Mouse (Mus musculus) thymus, adult 2 months (tissue): ENCODE measurements around the gene Kif13a. TPM values are rescaled to one million over a fixed set of nuclear protein-coding genes. Genes with fewer than 3 reads are reported as not detected.

Experiments
- DNase-seq: peaks from one replicate; pipeline ENCODE4 v3.0.0; 2021
- H3K27ac ChIP-seq: fragments of 200-500 bp; 2 replicates; pipeline ENCODE4 v1.5.1; 2012; ENCODE audit warnings: low read length, control low read depth; ENCODE audit not compliant: control insufficient read depth, insufficient read depth
- H3K27me3 ChIP-seq: fragments of 200-500 bp; 2 replicates; pipeline ENCODE4 v1.6.1; 2012; ENCODE audit warnings: mild to moderate bottlenecking, low read length, moderate library complexity, mixed read lengths; ENCODE audit not compliant: control insufficient read depth, insufficient read depth
- H3K36me3 ChIP-seq: fragments of 200-500 bp; 2 replicates; pipeline ENCODE4 v1.6.1; 2012; ENCODE audit warnings: mild to moderate bottlenecking, low read length, moderate library complexity; ENCODE audit not compliant: control insufficient read depth, insufficient read depth
- H3K4me1 ChIP-seq: fragments of 200-500 bp; replicated peaks from 2 replicates; pipeline ENCODE4 v1.6.1; 2012; ENCODE audit warnings: low read length; ENCODE audit not compliant: control insufficient read depth, insufficient read depth
- H3K4me3 ChIP-seq: fragments of 200-500 bp; 2 replicates; pipeline ENCODE4 v1.5.1; 2012; ENCODE audit warnings: mild to moderate bottlenecking, low read length, control low read depth, moderate library complexity; ENCODE audit not compliant: control insufficient read depth, insufficient read depth
- CTCF ChIP-seq: fragments of 200-500 bp; IDR thresholded peaks from 2 replicates; pipeline ENCODE4 v1.5.1; 2012; ENCODE audit warnings: mild to moderate bottlenecking, control low read depth, low read length, moderate library complexity, borderline replicate concordance; ENCODE audit not compliant: control insufficient read depth, poor library complexity, insufficient read depth; ENCODE audit errors: extremely low read depth
- POLR2A ChIP-seq: fragments of 200-500 bp; IDR thresholded peaks from 2 replicates; pipeline ENCODE4 v1.6.1; 2012; ENCODE audit warnings: mild to moderate bottlenecking, low read length, control low read depth, moderate library complexity; ENCODE audit not compliant: control insufficient read depth, poor library complexity, insufficient read depth; ENCODE audit errors: extremely low read depth
- WGBS: fragments of 180-500 bp; shearing (Covaris S2); methylation state at CpG from one replicate; pipeline ENCODE4 v1.1.7; 2018; 5-methylcytosine and 5-hydroxymethylcytosine counted together
- polyA plus RNA-seq: library from polyadenylated mRNA; depleted of rRNA; stranded (reverse); fragments of >200 nt; gene quantifications from 2 replicates; pipeline ENCODE4 v1.2.3, GENCODE M21; 2012

Gene Kif13a
- polyA plus RNA-seq, 1 experiment: 6.4 TPM

DNA sequence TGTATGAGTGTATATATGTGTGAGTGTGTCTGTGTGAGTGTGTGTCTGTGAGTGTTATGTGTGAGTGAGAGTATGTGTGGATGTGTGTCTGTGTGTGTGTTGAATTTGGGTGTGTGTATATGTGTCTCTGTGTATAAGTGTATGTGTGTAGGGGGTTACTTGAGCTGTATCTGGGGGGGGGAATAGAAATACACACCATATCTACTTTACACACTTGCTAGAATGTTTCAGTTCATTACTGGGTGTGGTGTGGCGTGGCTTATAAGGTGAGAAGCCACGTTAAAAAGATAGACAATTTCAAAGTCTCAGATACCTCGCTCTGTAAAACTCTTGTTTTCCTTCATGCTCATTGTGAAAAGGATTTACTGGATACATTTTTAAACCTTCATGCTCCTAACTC lies 152.2 kb downstream of the Kif13a start:
- WGBS: 93% methylated on average over 3 of the region's 3 CpGs
- TF ChIP-seq POLR2A (no peak), CTCF (no peak)
- Histone ChIP-seq H3K27me3 (no peaks in the 10 kb centered on the region), H3K4me3 (no peak overlapping the region), H3K36me3 (no peaks in the 10 kb centered on the region), H3K27ac (no peak overlapping the region), H3K4me1 (peaks cover 12% of the 10 kb centered on the region)
- no peak for DNase-seq

DNA sequence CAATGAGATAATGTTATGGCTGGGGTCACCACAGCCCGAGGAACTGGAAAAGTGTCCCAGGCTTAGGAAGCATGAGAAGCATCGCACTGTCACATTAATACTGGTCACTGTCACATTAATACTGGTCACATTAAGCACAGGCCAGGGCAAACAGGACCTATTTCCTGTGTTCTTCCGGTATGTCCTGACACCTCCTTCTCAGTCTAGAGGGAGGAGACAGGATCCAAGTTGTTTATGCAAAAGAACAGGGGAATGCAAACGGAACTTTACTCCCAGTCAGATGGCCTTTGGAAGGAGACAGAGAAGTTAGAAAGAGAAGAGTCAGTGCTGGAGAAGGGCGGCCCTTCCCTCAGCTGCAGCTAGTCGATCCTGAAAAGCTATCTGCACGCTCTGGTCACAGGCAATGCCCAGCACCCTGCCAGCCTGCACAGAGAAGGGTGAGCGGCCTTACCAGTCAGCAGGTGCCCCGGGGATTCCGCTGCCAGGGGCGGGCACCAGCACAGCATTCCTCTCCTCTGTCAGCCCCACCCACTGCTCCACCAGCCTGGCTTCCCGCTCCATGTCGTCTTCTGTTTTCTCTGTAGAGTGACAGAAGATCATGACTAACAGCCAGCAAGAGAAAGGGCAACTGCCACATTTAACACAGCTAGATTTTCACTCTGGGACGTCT lies 152.9 kb downstream of the Kif13a start:
- DNase-seq: no peak
- Histone ChIP-seq H3K27me3 (no peaks in the 10 kb centered on the region), H3K36me3 (no peaks in the 10 kb centered on the region), H3K4me3 (no peak overlapping the region), H3K4me1 (peaks cover 12% of the 10 kb centered on the region), H3K27ac (no peak overlapping the region)
- 94% methylated on average over 14 of the region's 14 CpGs for WGBS
- no peak for TF ChIP-seq POLR2A
- no peak for TF ChIP-seq CTCF

DNA sequence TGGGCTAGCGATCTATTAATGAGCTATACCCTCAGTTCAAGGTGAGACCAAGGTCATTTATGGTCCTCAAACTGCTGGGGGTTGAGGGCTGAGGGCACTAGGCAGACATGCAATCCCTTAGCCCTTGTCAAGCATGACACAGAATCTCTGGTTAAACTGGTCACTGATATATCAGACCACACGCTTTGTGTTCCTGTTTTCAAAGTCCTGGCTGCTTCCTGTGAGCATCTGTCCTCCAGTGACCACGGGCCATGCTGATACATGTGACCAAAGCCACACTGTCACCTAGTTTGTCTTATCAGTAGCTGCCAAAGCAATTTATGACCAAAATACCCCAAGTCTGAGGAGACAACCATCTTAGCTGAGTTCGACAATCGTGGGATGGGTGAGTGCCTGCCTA lies 154.7 kb downstream of the Kif13a start:
- Histone ChIP-seq H3K4me1 (peaks cover 4% of the 10 kb centered on the region), H3K27me3 (no peaks in the 10 kb centered on the region), H3K36me3 (no peaks in the 10 kb centered on the region), H3K27ac (no peak overlapping the region), H3K4me3 (no peak overlapping the region)
- TF ChIP-seq POLR2A: no peak
- no peak for TF ChIP-seq CTCF
- DNase-seq: no peak
- WGBS: 66% methylated on average over 5 of the region's 5 CpGs

DNA sequence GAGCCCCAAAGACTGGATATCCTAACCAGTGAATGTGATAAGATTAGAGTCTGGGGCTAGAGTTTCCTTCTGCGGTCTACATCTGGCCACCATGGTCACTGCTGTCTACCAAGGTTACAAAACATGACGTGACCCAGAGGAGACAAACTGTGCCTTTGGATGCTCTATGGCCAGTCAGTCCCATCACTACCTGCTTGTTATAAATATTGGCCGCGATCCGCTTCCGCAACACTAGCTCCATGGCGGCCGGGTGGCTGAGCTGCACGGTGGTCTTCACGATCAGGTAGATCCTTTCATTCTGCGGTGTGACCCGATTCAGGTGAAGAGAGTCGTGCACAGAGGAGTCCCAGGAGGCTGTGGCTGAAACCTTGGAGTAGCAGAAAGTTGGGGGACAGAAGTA lies 157.1 kb downstream of the Kif13a start:
- WGBS: 99% methylated on average over 13 of the region's 13 CpGs
- no peak overlapping the region for H3K27ac ChIP-seq
- no peaks in the 10 kb centered on the region for H3K4me1 ChIP-seq
- H3K36me3 ChIP-seq: no peaks in the 10 kb centered on the region
- DNase-seq: no peak
- H3K27me3 ChIP-seq: no peaks in the 10 kb centered on the region
- TF ChIP-seq CTCF (no peak), POLR2A (no peak)
- no peak overlapping the region for H3K4me3 ChIP-seq

DNA sequence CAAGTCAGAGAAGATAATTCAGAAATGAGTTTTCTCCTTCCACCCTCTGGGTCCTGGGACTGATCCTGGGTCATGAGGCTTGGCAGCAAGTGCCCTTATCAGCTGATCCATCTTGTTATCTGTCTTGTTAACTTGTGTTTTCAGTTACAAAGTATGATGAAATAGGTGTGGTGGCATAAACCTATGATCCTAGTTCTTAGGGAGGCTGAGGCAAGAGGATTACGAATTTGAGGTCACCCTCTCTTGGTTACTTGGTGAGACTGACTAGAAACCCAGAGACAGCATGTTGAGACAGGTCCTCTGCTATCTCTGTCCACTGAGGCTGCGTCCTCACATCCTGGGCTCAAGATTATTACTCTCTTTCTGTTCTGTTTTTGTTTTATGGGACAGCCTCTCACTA lies 164.3 kb downstream of the Kif13a start:
- H3K4me1 ChIP-seq: no peaks in the 10 kb centered on the region
- H3K36me3 ChIP-seq: no peaks in the 10 kb centered on the region
- H3K27me3 ChIP-seq: no peaks in the 10 kb centered on the region
- no peak overlapping the region for H3K27ac ChIP-seq
- no peak for TF ChIP-seq POLR2A
- TF ChIP-seq CTCF: no peak
- no peak for DNase-seq
- H3K4me3 ChIP-seq: no peak overlapping the region
- WGBS: 91% methylated on average over 2 of the region's 2 CpGs

DNA sequence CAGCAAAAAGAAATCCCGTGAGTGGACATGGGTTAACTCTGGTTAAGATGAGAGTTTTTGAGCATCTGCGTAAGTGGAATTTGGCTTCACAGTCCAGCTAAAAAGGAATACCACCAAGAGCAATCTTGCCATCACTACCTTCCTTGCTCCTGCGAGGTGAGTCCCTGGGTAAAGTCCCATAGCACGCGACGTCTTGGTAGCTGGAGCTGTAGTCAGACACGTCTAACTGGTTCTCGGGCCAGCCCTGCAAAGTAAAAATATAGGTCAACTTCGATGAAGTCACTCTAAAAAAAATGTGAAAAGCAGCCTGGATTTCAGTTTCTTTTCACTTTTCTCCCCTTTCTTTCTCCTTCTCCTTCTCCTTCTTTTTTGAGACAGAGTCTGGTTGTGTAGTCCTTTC lies 166.5 kb downstream of the Kif13a start:
- no peaks in the 10 kb centered on the region for H3K4me1 ChIP-seq
- H3K4me3 ChIP-seq: no peak overlapping the region
- TF ChIP-seq POLR2A (no peak), CTCF (no peak)
- H3K36me3 ChIP-seq: no peaks in the 10 kb centered on the region
- H3K27me3 ChIP-seq: no peaks in the 10 kb centered on the region
- WGBS: 94% methylated on average over 9 of the region's 9 CpGs
- DNase-seq: no peak
- no peak overlapping the region for H3K27ac ChIP-seq

DNA sequence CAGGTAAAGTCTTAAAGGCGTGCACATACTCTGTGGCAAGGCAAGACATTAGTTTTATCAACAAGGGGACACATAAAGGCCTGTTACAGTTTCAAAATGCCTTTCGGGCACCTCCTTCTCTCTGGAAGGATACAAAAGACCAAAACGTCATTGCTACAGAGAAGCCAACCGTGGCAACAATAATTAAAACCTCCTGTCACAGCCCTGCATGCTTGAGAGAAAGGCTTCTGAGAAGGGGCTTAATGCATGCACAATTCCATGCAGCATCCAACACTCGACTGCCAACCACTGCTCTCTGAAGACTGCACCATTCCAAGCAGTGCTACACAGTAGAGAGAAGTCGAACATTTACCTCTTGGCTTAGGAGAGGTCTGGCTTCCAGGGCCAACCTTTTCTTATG lies 168.7 kb downstream of the Kif13a start:
- Histone ChIP-seq H3K27me3 (no peaks in the 10 kb centered on the region), H3K27ac (no peak overlapping the region), H3K4me3 (no peak overlapping the region), H3K4me1 (no peaks in the 10 kb centered on the region), H3K36me3 (no peaks in the 10 kb centered on the region)
- WGBS: 91% methylated on average over 6 of the region's 6 CpGs
- DNase-seq: no peak
- TF ChIP-seq POLR2A: no peak
- no peak for TF ChIP-seq CTCF
